Mouse (Mus musculus) cerebral cortex, adult 2 months (tissue): ENCODE results near the gene Rin2.

Experiments used
- WGBS: fragments of 180-500 bp; shearing (Covaris S2); methylation state at CpG from one replicate; pipeline ENCODE4 v1.1.7; 2018; 5-methylcytosine and 5-hydroxymethylcytosine counted together

Rin2 gene

GRCm38 (mm10) chr2:145788562-145789346 lies 113.7 kb downstream of the Rin2 start:
- 97% methylated on average over 3 of the region's 3 CpGs for WGBS

GRCm38 (mm10) chr2:145793702-145794101 lies 118.7 kb downstream of the Rin2 start:
- 79% methylated on average over 1 of the region's 1 CpGs for WGBS

GRCm38 (mm10) chr2:145794318-145794954 lies 119.4 kb downstream of the Rin2 start:
- 45% methylated on average over 5 of the region's 5 CpGs for WGBS

GRCm38 (mm10) chr2:145797851-145798250 lies 122.8 kb downstream of the Rin2 start:
- 75% methylated on average over 1 of the region's 1 CpGs for whole genome bisulfite sequencing

GRCm38 (mm10) chr2:145798954-145799353 lies 123.9 kb downstream of the Rin2 start:
- WGBS: 68% methylated on average over 3 of the region's 3 CpGs

- WGBS: 86% methylated on average over 9 of the region's 9 CpGs
Observed at GRCm38 (mm10) chr2:145801322-145802052, 126.5 kb downstream of the Rin2 start.

- WGBS: 87% methylated on average over 2 of the region's 2 CpGs
Observed at GRCm38 (mm10) chr2:145802626-145803025, 127.6 kb downstream of the Rin2 start.

GRCm38 (mm10) chr2:145803822-145804342 lies 128.9 kb downstream of the Rin2 start:
- WGBS: 87% methylated on average over 10 of the region's 10 CpGs

GRCm38 (mm10) chr2:145804524-145804923 lies 129.5 kb downstream of the Rin2 start:
- WGBS: 88% methylated on average over 6 of the region's 6 CpGs

- 80% methylated on average over 2 of the region's 2 CpGs for WGBS
Observed at GRCm38 (mm10) chr2:145807276-145807675, 132.3 kb downstream of the Rin2 start.

GRCm38 (mm10) chr2:145808251-145808650 lies 133.2 kb downstream of the Rin2 start:
- 93% methylated on average over 2 of the region's 2 CpGs for WGBS

- WGBS: 96% methylated on average over 6 of the region's 6 CpGs
Observed at GRCm38 (mm10) chr2:145808667-145809066, 133.7 kb downstream of the Rin2 start.

GRCm38 (mm10) chr2:145810676-145811075 lies 135.7 kb downstream of the Rin2 start:
- WGBS: 56% methylated on average over 5 of the region's 5 CpGs

- WGBS: 53% methylated on average over 1 of the region's 1 CpGs
Observed at GRCm38 (mm10) chr2:145812818-145813217, 137.8 kb downstream of the Rin2 start.

- WGBS: 82% methylated on average over 5 of the region's 5 CpGs
Observed at GRCm38 (mm10) chr2:145817195-145817594, 142.2 kb downstream of the Rin2 start.

GRCm38 (mm10) chr2:145822013-145822782 lies 147.2 kb downstream of the Rin2 start:
- WGBS: 71% methylated on average over 15 of the region's 15 CpGs

- 87% methylated on average over 3 of the region's 3 CpGs for WGBS
Observed at GRCm38 (mm10) chr2:145822783-145823729, 148.0 kb downstream of the Rin2 start.

GRCm38 (mm10) chr2:145824749-145825148 lies 149.7 kb downstream of the Rin2 start:
- WGBS: 89% methylated on average over 3 of the region's 3 CpGs

- 88% methylated on average over 10 of the region's 10 CpGs for WGBS
Observed at GRCm38 (mm10) chr2:145825221-145825620, 150.2 kb downstream of the Rin2 start.

- 85% methylated on average over 2 of the region's 2 CpGs for WGBS
Observed at GRCm38 (mm10) chr2:145827930-145828329, 152.9 kb downstream of the Rin2 start.
